Mouse (Mus musculus): ENCODE results near the gene 1700019A02Rik. TPM values are rescaled to one million over a fixed set of nuclear protein-coding genes. Genes with fewer than 3 reads are reported as not detected.

The 1700019A02Rik gene
- not detected in 2 replicates for polyA plus RNA-seq (2015; fragmentation: Nextera tagmentation; extraction: Ambion mirVana)

DNA sequence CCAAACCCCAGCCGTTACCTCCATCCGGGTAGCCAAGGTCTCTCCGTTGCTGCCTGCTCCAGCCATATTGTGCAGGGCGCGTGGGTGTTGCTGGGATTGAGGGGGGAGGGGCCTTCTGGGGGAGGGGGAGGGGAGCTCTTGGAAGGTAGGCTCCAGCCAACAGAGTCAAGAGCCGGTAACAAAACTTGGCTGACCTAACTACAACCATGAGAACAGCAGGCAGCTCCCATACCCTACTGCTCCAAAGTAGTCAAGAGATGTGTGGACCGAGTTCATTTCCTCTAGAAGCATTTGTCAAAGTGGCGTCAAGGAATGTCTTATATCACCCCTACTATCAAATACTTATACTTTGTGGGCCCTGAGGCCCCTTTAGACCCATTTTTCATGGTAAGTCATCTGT lies at the start of gene 1700019A02Rik:
Gene 1700019A02Rik, minus strand, starts transcription at position 101 of the 400 bp plus-strand sequence.
- H3K4me3 ChIP-seq, result no peak within 1 kb of the TSS
- 0 out of 2 replicates have a peak, but pooled peaks cover 3% of the 10 kb centered on the region for H3K4me1 ChIP-seq
- 94% methylated on average over 8 of the region's 8 CpGs for WGBS
- H3K9ac ChIP-seq, result no peak within 1 kb of the TSS
- no peaks in the 10 kb centered on the region for H3K27me3 ChIP-seq (replicated peaks)
- no peaks in the 10 kb centered on the region for H3K9me3 ChIP-seq
- H3K4me2 ChIP-seq, result no peak within 1 kb of the TSS
- no peak for ATAC-seq (ENCODE audit: extremely low read depth, insufficient number of reproducible peaks, low FRiP score, low TSS enrichment)
- H3K27ac ChIP-seq (replicated peaks), result no peak within 1 kb of the TSS
- peaks cover 7% of the 10 kb centered on the region; the same call in 1 of the 2 replicates for H3K36me3 ChIP-seq

DNA sequence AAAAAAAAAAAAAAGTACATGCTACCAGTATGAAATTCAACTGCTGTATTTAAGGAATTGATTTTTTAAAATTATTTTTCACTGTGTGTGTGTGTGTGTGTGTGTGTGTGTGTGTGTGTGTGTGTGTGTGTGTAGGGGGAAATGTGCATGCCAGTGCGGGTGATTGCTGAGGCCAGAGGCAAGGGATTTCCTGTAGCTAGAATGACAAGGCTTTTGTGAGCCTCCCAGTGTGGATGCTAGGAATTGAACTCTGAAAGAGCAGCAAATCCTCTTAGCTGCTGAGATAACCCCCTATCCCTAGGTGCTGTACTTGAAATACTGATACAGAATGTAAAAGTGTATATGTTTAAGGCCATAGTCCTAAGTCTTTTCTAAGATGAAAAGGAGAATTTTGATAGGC lies 38.6 kb upstream of the 1700019A02Rik start:
- no peak overlapping the region for H3K4me2 ChIP-seq
- no peak for ATAC-seq (ENCODE audit: extremely low read depth, insufficient number of reproducible peaks, low FRiP score, low TSS enrichment)
- no peak overlapping the region for H3K9ac ChIP-seq
- no peak overlapping the region for H3K27ac ChIP-seq (replicated peaks)
- H3K27me3 ChIP-seq (replicated peaks), result no peaks in the 10 kb centered on the region
- H3K4me3 ChIP-seq, result no peak overlapping the region
- WGBS, result 38% methylated on average over 1 of the region's 1 CpGs
- H3K9me3 ChIP-seq, result no peaks in the 10 kb centered on the region
- peaks cover 10% of the 10 kb centered on the region for H3K4me1 ChIP-seq
- H3K36me3 ChIP-seq, result no peaks in the 10 kb centered on the region

DNA sequence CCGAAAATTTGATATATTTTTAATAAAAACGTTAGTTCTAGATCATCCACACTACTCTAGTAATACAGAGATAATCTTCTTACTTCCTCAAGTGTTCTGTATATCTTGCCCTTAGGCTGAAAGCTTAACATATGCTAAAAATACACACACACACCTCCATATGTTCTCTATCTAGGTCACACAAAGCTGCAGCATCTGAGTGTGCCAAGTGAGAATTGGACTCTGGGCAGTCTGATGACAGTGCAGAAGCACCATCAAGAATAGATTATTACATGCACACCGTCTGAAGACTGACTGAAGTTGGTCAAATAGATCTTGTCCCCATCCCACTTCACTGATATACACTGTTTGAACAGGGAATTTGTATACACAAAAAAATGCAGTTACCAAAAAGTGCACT lies 38.2 kb upstream of the 1700019A02Rik start:
- Histone ChIP-seq H3K27ac (replicated peaks) (no peak overlapping the region), H3K4me1 (peaks cover 10% of the 10 kb centered on the region), H3K9ac (no peak overlapping the region), H3K36me3 (no peaks in the 10 kb centered on the region), H3K27me3 (replicated peaks) (no peaks in the 10 kb centered on the region), H3K9me3 (no peaks in the 10 kb centered on the region), H3K4me2 (no peak overlapping the region), H3K4me3 (no peak overlapping the region)
- no peak for ATAC-seq (ENCODE audit: extremely low read depth, insufficient number of reproducible peaks, low FRiP score, low TSS enrichment)
- 56% methylated on average over 3 of the region's 3 CpGs for WGBS

DNA sequence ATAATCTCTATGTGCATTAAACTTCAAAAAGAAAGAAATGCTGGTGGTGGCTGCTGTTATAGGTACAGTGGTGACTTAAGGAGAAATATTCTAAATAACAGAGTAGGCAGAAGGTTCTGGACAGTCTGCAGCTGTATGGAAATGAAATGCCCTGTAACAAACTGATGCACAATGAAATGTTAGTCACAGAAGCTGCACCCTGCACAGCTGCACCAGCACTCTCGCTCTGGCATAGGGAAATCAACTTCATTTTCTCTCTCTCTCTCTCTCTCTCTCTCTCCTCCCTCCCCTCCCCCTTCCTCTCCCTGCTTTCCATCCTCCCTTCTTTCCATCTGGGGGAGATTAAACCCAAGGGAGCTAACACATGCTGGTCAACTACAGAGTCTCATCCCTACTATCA lies 37.3 kb upstream of the 1700019A02Rik start:
- H3K27me3 ChIP-seq (replicated peaks), result no peaks in the 10 kb centered on the region
- H3K36me3 ChIP-seq, result no peaks in the 10 kb centered on the region
- WGBS, result 69% methylated on average over 1 of the region's 1 CpGs
- H3K4me2 ChIP-seq, result no peak overlapping the region
- H3K4me3 ChIP-seq, result no peak overlapping the region
- no peaks in the 10 kb centered on the region for H3K9me3 ChIP-seq
- no peak for ATAC-seq (ENCODE audit: extremely low read depth, insufficient number of reproducible peaks, low FRiP score, low TSS enrichment)
- no peak overlapping the region for H3K9ac ChIP-seq
- peaks cover 10% of the 10 kb centered on the region for H3K4me1 ChIP-seq
- no peak overlapping the region for H3K27ac ChIP-seq (replicated peaks)

DNA sequence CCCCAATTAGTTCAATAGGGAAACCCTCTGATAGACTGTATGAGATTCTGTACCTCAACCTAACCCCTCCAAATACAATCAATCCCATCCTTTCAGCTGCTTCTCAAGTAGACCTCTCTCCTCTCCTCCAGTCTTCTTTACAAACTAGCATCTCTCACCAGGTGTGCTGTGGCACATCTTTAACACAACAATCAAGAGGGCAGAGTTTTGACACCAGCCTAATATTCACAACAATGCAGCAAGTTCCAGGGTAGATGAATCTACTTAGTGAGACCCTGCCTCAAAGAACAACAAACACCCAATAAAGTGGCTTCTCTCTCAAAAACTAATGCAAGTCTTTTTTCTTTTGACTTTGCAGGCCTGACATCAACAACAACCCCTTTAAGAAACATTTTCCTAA lies 22.7 kb upstream of the 1700019A02Rik start:
- Histone ChIP-seq H3K4me2 (no peak overlapping the region), H3K27ac (replicated peaks) (no peak overlapping the region), H3K27me3 (replicated peaks) (no peaks in the 10 kb centered on the region), H3K9me3 (no peaks in the 10 kb centered on the region), H3K9ac (no peak overlapping the region), H3K4me3 (no peak overlapping the region), H3K36me3 (peaks cover 6% of the 10 kb centered on the region), H3K4me1 (peaks cover 11% of the 10 kb centered on the region)
- no peak for ATAC-seq (ENCODE audit: extremely low read depth, insufficient number of reproducible peaks, low FRiP score, low TSS enrichment)

DNA sequence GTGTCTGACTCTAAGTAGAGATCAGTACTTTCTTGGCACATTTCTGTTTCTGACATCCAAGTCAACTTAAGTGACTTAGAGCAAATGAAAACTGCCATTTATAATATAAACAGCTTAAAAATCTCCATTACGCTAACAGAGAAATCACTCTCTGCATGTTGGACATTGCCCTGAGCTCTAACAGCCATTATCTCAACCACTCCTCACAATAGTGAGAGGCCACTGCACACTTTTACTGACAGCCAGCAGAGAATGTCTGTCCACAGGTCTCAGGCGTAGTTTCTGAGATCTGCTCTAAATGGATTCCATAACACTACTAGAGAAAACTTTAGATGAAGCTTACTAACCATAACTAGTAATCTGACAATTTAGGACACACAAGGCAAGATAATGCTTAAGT lies 16.5 kb upstream of the 1700019A02Rik start:
- Histone ChIP-seq H3K9ac (no peak overlapping the region), H3K9me3 (no peaks in the 10 kb centered on the region), H3K4me2 (no peak overlapping the region), H3K36me3 (peaks cover 9% of the 10 kb centered on the region), H3K4me3 (no peak overlapping the region), H3K27ac (replicated peaks) (0 out of 2 replicates have a peak overlapping the region, but pooled peaks have one; percentile 29), H3K27me3 (replicated peaks) (no peaks in the 10 kb centered on the region), H3K4me1 (peaks cover 12% of the 10 kb centered on the region)
- no peak for ATAC-seq (ENCODE audit: extremely low read depth, insufficient number of reproducible peaks, low FRiP score, low TSS enrichment)
- 47% methylated on average over 2 of the region's 2 CpGs for WGBS

DNA sequence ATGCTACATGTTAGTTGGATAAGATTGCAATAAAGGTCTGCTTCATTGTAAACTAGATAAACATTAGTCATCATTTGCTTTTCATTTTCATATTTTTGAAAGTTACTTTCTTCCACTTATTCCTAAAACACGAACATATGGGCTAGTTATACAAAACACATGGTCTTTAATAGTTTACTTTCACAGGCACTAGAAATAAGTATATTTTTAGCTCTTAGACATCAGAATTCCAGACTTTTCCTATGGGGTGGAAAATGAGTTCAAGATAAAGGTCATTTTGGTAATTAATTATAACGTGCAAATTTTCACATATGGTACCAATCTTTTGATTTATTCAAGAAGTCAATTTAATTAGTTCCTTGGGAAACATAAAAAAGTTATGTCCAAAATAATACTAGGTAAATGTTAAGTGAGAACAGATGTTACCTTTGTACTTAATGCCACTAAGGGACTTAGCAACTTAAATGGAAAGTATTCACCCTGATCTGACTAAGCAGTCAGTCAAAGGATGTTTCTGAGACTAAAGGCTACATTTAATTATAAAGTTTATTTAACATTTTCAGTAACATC lies 14.3 kb upstream of the 1700019A02Rik start:
- Histone ChIP-seq H3K4me1 (peaks cover 12% of the 10 kb centered on the region), H3K4me3 (no peak overlapping the region), H3K4me2 (no peak overlapping the region), H3K9ac (no peak overlapping the region), H3K9me3 (no peaks in the 10 kb centered on the region), H3K36me3 (peaks cover 8% of the 10 kb centered on the region), H3K27me3 (replicated peaks) (no peaks in the 10 kb centered on the region), H3K27ac (replicated peaks) (no peak overlapping the region)
- no peak for ATAC-seq (ENCODE audit: extremely low read depth, insufficient number of reproducible peaks, low FRiP score, low TSS enrichment)
- WGBS, result 80% methylated on average over 2 of the region's 2 CpGs

DNA sequence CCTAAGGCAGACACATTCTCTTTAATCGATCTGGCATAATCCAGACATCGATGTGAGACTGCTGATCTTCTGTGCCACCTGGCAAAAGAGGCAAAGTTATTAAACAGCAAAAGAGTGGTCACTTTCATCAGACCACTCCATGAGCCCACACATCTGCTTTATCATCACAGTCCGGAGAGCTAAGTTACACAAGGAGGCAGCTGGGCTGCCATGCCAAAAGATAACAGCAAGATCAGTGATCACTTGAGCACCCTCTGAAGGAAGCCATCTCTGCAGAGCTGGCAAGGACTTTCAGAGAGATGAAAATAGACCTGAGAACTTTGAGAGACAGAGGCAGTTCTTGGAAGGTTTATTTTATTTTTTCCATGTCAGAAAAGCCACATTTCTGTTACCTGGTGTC lies 7.1 kb upstream of the 1700019A02Rik start:
- Histone ChIP-seq H3K27me3 (replicated peaks) (no peaks in the 10 kb centered on the region), H3K4me3 (no peak overlapping the region), H3K4me2 (no peak overlapping the region), H3K9me3 (no peaks in the 10 kb centered on the region), H3K9ac (no peak overlapping the region), H3K36me3 (no peaks in the 10 kb centered on the region), H3K4me1 (peaks cover 19% of the 10 kb centered on the region), H3K27ac (replicated peaks) (no peak overlapping the region)
- WGBS, result 59% methylated on average over 3 of the region's 3 CpGs
- no peak for ATAC-seq (ENCODE audit: extremely low read depth, insufficient number of reproducible peaks, low FRiP score, low TSS enrichment)

DNA sequence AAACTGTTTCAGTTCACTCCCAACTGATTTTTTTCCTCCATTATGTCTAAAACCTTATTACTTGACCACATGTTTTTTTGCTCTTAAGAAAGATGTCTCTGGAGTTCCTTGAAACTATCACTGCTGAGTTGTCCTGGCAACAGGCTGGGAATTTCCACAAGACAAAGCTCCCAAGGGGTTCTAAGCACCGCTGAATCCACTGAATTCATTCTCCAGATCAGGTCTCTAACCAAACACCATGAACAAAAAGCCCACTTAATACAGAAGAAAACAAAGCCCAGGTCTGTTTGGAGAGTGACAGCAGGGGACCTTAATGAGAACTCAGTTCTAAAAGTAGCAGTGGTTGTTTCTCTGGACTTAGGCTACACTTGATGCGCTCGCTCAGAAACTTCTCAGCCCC lies 3.8 kb upstream of the 1700019A02Rik start:
- H3K9me3 ChIP-seq, result no peaks in the 10 kb centered on the region
- H3K4me1 ChIP-seq, result peaks cover 19% of the 10 kb centered on the region
- peaks cover 7% of the 10 kb centered on the region; the same call in 1 of the 2 replicates for H3K36me3 ChIP-seq
- no peak overlapping the region for H3K4me2 ChIP-seq
- H3K27ac ChIP-seq (replicated peaks), result no peak overlapping the region
- H3K9ac ChIP-seq, result no peak overlapping the region
- H3K4me3 ChIP-seq, result no peak overlapping the region
- 85% methylated on average over 3 of the region's 3 CpGs for WGBS
- H3K27me3 ChIP-seq (replicated peaks), result no peaks in the 10 kb centered on the region
- no peak for ATAC-seq (ENCODE audit: extremely low read depth, insufficient number of reproducible peaks, low FRiP score, low TSS enrichment)

DNA sequence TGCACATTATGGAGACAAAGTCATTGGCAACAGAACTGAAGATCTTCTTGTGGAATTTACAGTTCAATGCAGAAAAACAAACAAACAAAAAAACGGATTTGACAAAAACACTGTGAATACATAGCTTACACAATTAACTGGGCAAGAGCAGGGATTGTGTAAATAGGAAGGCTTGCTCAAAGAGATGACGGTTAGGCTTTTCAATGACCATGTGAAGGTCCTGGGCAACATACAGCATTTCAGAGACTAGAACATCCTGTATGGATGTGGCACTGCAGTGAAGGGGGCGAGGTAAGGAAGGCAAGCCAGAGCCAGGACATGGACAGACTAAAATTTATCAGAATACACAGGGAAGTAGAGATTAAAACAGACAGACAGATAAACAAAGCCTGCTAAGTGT lies 2.2 kb upstream of the 1700019A02Rik start:
- WGBS, result 65% methylated on average over 3 of the region's 3 CpGs
- Histone ChIP-seq H3K4me1 (peaks cover 8% of the 10 kb centered on the region), H3K9me3 (no peaks in the 10 kb centered on the region), H3K27ac (replicated peaks) (no peak overlapping the region), H3K27me3 (replicated peaks) (no peaks in the 10 kb centered on the region), H3K4me3 (no peak overlapping the region), H3K9ac (no peak overlapping the region), H3K4me2 (no peak overlapping the region), H3K36me3 (peaks cover 7% of the 10 kb centered on the region; the same call in 1 of the 2 replicates)
- ATAC-seq (ENCODE audit: extremely low read depth, insufficient number of reproducible peaks, low FRiP score, low TSS enrichment), result no peak

DNA sequence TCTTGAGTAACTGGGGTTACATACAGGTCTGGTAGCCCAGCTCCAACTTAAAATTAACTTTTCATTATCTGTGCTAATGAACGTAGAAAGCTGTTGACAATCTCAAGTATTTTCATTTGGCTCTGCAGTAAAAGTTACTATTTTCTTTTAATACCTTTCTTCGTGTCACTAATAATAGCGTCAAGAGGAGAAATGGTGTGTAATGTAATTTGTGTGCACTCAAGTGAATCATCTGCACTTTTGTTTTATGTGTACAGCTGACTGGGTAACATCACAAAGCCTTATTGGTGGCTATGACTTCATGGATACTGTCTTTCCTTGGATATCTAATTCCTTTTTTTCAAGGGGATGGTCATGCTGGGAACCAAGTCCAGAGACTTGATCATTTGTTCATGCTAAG lies 1.1 kb downstream of the 1700019A02Rik start:
- Histone ChIP-seq H3K27me3 (replicated peaks) (no peaks in the 10 kb centered on the region), H3K27ac (replicated peaks) (no peak overlapping the region), H3K36me3 (peaks cover 7% of the 10 kb centered on the region; the same call in 1 of the 2 replicates), H3K4me2 (no peak overlapping the region), H3K9ac (no peak overlapping the region), H3K4me3 (no peak overlapping the region), H3K4me1 (0 out of 2 replicates have a peak, but pooled peaks cover 3% of the 10 kb centered on the region), H3K9me3 (no peaks in the 10 kb centered on the region)
- no peak for ATAC-seq (ENCODE audit: extremely low read depth, insufficient number of reproducible peaks, low FRiP score, low TSS enrichment)
- WGBS, result 81% methylated on average over 3 of the region's 3 CpGs

DNA sequence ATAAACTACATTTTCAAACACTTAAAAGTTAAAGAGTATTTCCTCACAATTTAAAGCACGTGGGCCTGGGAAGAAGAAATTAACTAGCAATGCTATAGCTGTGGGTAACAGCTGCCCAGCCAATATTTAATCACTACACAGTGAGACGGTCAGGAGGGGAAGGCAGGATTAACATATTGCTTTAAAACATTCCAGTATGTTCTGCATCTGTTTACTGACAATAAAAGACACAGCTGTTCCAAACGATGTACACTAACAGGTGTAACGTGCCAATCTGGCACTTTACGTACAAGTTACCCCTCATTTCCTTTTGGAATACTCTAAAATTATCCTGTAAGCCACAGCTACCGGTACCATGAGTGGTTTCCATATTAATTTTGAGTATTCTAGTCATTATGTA lies 29.7 kb downstream of the 1700019A02Rik start:
- Histone ChIP-seq H3K36me3 (no peaks in the 10 kb centered on the region), H3K27ac (replicated peaks) (no peak overlapping the region), H3K9ac (no peak overlapping the region), H3K27me3 (replicated peaks) (no peaks in the 10 kb centered on the region), H3K4me3 (no peak overlapping the region), H3K4me1 (no peaks in the 10 kb centered on the region), H3K4me2 (no peak overlapping the region), H3K9me3 (no peaks in the 10 kb centered on the region)
- ATAC-seq (ENCODE audit: extremely low read depth, insufficient number of reproducible peaks, low FRiP score, low TSS enrichment), result no peak
- 73% methylated on average over 6 of the region's 6 CpGs for WGBS
